Mouse (Mus musculus) lung, postnatal 4 days (tissue): ENCODE results near the gene Uhrf1bp1.

Experiments used
- DNase-seq, 2 experiments: peaks; one replicate each; pipeline ENCODE4 v3.0.0; 2021

Uhrf1bp1 gene

GRCm38 (mm10) chr17:27839469-27840252 is 16.6 kb upstream of the Uhrf1bp1 start:
- DNase-seq, result peak; percentile 95 to 97

GRCm38 (mm10) chr17:27848351-27848750 is 7.9 kb upstream of the Uhrf1bp1 start:
- DNase-seq, result no peak

DNA sequence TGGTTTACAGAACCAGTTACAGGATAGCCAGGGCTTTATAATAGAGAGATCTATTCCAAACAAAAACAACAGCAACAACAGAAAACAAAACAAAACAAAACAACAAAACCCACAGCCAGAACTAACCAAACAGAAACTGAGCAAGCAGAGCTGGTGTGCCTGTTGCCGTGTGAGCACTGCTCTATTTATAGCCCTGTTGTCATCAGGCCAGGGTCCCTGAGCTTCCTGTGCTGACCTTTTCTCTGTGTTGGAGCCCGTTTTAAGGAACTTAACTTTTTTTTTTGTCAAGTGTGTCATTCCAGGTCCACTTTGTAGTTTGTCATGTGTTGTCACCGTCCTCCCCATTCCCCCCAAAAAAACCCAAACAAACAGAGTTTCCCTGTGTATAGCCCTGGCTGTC is 5.2 kb upstream of the Uhrf1bp1 start:
- DNase-seq, result no peak

- peak; percentile 64 to 66 for DNase-seq
These were observed 782 bp downstream of the Uhrf1bp1 start for GRCm38 (mm10) chr17:27856798-27857648.

GRCm38 (mm10) chr17:27857649-27858475 is 1.6 kb downstream of the Uhrf1bp1 start:
- no peak for DNase-seq

DNA sequence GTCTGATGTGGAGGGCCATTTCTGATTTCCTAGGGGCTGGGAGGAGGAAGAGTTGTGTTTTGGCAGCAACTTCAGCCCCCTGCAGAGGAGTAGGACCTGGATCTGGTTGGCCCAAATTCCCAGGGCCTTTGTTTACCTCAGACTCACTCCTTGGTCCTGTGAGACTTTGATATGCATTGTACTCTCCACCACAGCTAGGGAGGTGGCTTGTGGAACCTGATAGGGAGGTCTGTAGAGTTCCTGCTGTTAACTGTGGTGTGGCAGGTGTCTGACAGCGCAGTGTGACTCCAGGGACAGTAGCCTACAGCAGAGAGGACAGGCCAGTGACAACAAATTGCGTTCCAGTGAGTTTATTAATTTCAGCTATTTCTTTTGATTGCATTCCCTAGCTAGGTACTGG is 2.9 kb downstream of the Uhrf1bp1 start:
- no peak for DNase-seq

DNA sequence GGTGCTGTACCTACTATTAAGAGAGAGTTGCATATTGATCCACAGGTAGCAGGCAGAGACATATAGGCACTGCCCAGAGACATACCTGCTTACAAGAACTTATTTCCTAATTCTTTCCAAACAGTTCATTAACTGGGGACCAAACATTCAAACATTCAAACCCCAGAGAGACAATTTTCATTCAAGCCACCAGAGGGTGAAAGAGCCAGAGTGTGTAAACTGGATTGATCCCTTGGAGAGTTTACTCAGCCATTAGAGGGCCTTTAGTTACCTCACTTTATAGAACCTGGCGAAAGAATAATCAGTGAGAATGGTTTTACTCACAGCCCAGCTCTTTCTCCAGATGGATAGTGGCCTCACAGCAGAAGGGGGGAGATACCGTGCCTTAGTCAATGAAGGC is 9.2 kb downstream of the Uhrf1bp1 start:
- no peak for DNase-seq

DNA sequence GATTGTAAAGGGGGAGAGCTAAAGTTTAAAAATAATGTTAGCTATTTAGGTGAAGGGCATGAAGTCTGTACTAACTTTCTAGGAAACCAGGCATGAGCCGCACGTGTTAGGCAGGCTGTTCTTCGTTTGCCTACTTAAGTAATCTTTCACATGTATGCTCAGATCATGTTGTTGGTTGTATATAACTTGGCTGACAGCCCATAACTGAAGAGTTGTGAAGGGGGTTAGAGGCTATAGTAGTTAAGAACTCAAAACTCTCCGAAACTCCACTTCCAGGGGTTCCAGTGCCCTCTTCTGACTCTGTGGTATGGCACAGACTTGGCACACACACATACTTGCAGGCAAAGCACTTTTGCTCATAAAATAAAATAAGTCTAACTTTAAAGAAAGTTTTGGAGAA is 10.5 kb downstream of the Uhrf1bp1 start:
- DNase-seq, result no peak

GRCm38 (mm10) chr17:27871851-27872250 is 15.6 kb downstream of the Uhrf1bp1 start:
- no peak for DNase-seq

GRCm38 (mm10) chr17:27873583-27873982 is 17.3 kb downstream of the Uhrf1bp1 start:
- no peak for DNase-seq

GRCm38 (mm10) chr17:27874510-27874909 is 18.3 kb downstream of the Uhrf1bp1 start:
- no peak for DNase-seq

DNA sequence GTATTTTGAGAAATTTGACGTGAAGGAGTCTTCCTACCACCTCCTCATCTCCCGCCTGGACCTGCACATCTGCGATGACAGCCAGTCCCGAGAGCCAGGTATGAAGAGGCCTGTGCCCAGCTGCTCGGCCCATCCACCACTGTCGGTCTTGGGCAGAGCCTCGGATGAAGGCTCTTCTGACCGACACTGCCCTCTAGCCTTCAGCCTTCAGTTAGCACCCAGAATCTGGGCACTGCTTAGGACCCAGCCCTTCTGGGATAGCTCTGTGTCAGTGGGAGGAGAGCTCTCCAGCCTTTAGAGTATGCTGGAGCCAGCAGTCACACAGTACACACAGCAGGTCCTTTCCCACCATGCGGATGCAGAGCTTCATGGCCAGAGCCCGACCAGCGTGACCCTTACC is 25.3 kb downstream of the Uhrf1bp1 start:
- peak; percentile 30 to 37 for DNase-seq

- DNase-seq, result peak in 1 of 2 experiments; percentile 19
These were observed 26.9 kb downstream of the Uhrf1bp1 start for GRCm38 (mm10) chr17:27883129-27883528.

DNA sequence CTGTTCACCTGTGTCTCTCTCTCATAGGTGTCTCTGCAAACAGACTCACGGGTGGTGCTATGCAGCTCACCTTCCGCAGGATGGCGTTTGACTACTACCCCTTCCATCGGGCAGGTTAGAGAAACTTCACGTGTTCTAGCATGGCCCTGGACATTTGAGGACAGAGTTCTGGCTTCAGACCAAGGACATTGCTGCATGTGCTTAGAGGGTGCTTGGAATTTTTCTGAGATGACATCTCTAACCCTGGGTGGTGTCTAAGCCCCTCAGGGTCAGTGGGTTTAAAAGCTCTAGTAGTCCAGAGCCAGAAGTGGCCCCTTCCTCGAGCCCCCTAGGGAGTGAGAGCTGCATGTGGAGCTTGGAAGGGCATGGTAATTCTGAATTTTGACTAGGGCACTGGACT is 27.8 kb downstream of the Uhrf1bp1 start:
- DNase-seq, result no peak

- peak in 1 of 2 experiments; percentile 55 for DNase-seq
These were observed 30.4 kb downstream of the Uhrf1bp1 start for GRCm38 (mm10) chr17:27886499-27887210.

GRCm38 (mm10) chr17:27907512-27908205 is 51.4 kb downstream of the Uhrf1bp1 start:
- peak; percentile 95 to 96 for DNase-seq

DNA sequence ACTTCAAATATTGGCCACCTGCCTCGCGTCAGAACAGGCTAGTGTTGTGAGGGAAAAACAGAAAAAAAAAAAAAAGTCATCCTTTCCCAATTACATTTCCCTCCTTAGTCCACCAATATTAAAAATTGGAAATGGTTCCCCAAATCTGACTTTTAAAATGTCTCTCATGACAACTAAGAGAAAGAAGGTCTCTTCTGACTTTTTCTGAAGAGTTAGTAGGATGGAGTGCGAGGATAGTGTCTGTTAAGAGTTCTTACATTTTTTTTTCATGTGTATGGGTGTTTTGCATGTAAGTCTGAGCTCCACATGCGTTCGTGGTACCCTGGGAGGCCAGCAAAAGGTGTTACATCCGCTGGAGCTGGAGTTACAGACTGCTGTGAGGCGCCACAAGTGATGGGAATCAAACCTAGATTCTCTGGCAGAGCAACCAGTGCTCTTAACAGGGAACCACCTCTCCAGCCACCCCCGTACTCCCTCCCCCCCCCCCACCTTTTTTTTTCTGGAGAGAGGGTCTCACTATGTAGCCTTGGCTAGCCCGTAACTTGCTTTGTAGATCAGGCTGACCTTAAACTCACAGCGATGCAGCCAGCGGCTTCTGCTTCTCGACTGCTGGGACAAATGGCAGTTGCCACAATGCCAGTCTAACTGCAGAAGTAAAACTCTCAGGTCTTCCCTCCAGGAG is 52.1 kb downstream of the Uhrf1bp1 start:
- DNase-seq, result no peak

- peak; percentile 91 to 92 for DNase-seq
These were observed 52.8 kb downstream of the Uhrf1bp1 start, which contains the start of gene Anks1 for GRCm38 (mm10) chr17:27908888-27909621. TSS of gene Anks1 (plus strand) at chr17:27909306.

GRCm38 (mm10) chr17:27909622-27910500 is 53.6 kb downstream of the Uhrf1bp1 start, which contains the start of gene Taf11:
TSS of gene Taf11 (minus strand) at chr17:27909844.
- peak in 1 of 2 experiments; percentile 65 for DNase-seq
